ENCODE assay signal across 10 mouse cellular contexts in the genomic region with DNA sequence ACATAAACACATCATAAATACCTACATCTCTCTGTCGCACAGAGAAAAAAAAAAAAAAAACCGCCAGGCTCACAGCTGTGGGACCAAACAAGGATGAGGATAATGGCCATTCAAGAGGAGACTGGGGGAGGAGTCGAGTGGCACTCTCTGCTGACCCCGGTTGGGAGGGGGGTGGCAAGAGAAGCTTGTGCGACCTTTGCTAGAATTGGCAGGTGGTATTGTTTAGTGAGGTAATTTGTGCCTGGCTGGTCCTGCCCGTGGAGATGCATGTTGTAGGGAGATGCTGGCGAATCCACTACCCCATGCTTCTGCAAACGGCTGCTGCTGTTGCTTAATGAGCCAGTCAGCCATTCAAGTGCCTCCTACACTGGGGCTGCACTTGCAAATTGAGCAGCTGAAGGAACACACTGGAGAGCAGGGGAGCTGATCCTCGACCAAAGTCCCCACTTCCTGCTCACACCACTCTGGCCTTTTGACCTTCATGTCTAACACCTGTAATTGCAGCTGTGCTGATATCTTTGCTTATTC.
A peak's percentile ranks its signal among the peaks of the same experiment; 100 is the strongest.
DNase-seq lines count a peak whose midpoint lies in the region; ATAC-seq and TF ChIP-seq lines count a peak whose summit lies in the region.
"Had no signal": no experiment of that assay in that cellular context is flagged by ENCODE, and none has a peak within 500 bp of the region (broad histone marks: within the 10 kb centered on the region; RNA-seq: fewer than 3 reads in every experiment).

No protein-coding gene starts in this region.

- no peak for TF ChIP-seq CTCF in liver, postnatal 0 days (IDR thresholded peaks at IDR 0.05; ENCODE audit: low read depth)
- no peak for TF ChIP-seq CTCF in liver, embryonic 14.5 days (IDR thresholded peaks at IDR 0.05; ENCODE audit: low read depth)

- H3K27ac ChIP-seq in liver, embryonic 11.5 days (ENCODE audit: low read depth, low read length), result peak overlapping the region; percentile 50; the same call in 1 of the 2 replicates
- H3K27ac ChIP-seq in liver, postnatal 0 days (ENCODE audit: low read depth), result no peak overlapping the region
- peak overlapping the region; percentile 54 for H3K27ac ChIP-seq in forebrain, embryonic 13.5 days
- H3K27ac ChIP-seq in liver, embryonic 14.5 days, result peak overlapping the region; percentile 98
- H3K27ac ChIP-seq: left cerebral cortex, adult 2 months had no signal

- 30% methylated on average over 9 of the region's 9 CpGs for WGBS in liver, embryonic 11.5 days
- 39% methylated on average over 9 of the region's 9 CpGs for WGBS in liver, postnatal 0 days (ENCODE audit: insufficient replicate concordance)
- 1% methylated on average over 9 of the region's 9 CpGs for WGBS in forebrain, embryonic 13.5 days
- 58% methylated on average over 9 of the region's 9 CpGs for WGBS in liver, embryonic 14.5 days (ENCODE audit: insufficient replicate concordance)

- H3K27me3 ChIP-seq in liver, embryonic 11.5 days (replicated peaks; ENCODE audit: control insufficient read depth, insufficient read depth, low read length), result no peaks in the 10 kb centered on the region
- H3K27me3 ChIP-seq in liver, postnatal 0 days (ENCODE audit: insufficient read depth, low read length), result no peaks in the 10 kb centered on the region
- H3K27me3 ChIP-seq in forebrain, embryonic 13.5 days, result no peaks in the 10 kb centered on the region
- H3K27me3 ChIP-seq in liver, embryonic 14.5 days (ENCODE audit: control insufficient read depth, insufficient read depth, low read length), result no peaks in the 10 kb centered on the region

- no peaks in the 10 kb centered on the region for H3K9me3 ChIP-seq in liver, embryonic 11.5 days (ENCODE audit: control insufficient read depth, low read length)
- H3K9me3 ChIP-seq in liver, postnatal 0 days (ENCODE audit: low read length), result no peaks in the 10 kb centered on the region
- no peaks in the 10 kb centered on the region for H3K9me3 ChIP-seq in forebrain, embryonic 13.5 days (replicated peaks)
- no peaks in the 10 kb centered on the region for H3K9me3 ChIP-seq in liver, embryonic 14.5 days (ENCODE audit: control insufficient read depth, low read length)

- no peaks in the 10 kb centered on the region for H3K36me3 ChIP-seq in liver, embryonic 11.5 days (ENCODE audit: control insufficient read depth, insufficient read depth, low read length)
- H3K36me3 ChIP-seq in liver, postnatal 0 days (replicated peaks; ENCODE audit: insufficient read depth, low read length), result no peaks in the 10 kb centered on the region
- H3K36me3 ChIP-seq in forebrain, embryonic 13.5 days (ENCODE audit: poor library complexity, severe bottlenecking), result no peaks in the 10 kb centered on the region
- no peaks in the 10 kb centered on the region for H3K36me3 ChIP-seq in liver, embryonic 14.5 days (replicated peaks; ENCODE audit: control insufficient read depth, insufficient read depth, low read depth)

- no peak overlapping the region for H3K4me3 ChIP-seq in liver, embryonic 11.5 days (ENCODE audit: low read depth, low read length)
- H3K4me3 ChIP-seq in liver, postnatal 0 days (ENCODE audit: low read depth, low read length), result no peak overlapping the region
- H3K4me3 ChIP-seq in forebrain, embryonic 13.5 days, result no peak overlapping the region
- H3K4me3 ChIP-seq in liver, embryonic 14.5 days (ENCODE audit: insufficient read depth in 1 of 2, low read depth in 2 of 2, low read length in 2 of 2), result no peak overlapping the region
- H3K4me3 ChIP-seq: left cerebral cortex, adult 2 months had no signal

- H3K4me1 ChIP-seq in liver, embryonic 11.5 days (replicated peaks; ENCODE audit: control insufficient read depth, insufficient read depth, low read length), result peaks cover 57% of the 10 kb centered on the region
- H3K4me1 ChIP-seq in liver, postnatal 0 days (ENCODE audit: insufficient read depth), result peaks cover 37% of the 10 kb centered on the region
- H3K4me1 ChIP-seq in forebrain, embryonic 13.5 days, result peaks cover 14% of the 10 kb centered on the region
- peaks cover 77 to 79% of the 10 kb centered on the region in 2 experiments for H3K4me1 ChIP-seq in liver, embryonic 14.5 days (replicated peaks; ENCODE audit: control insufficient read depth in 2 of 2, insufficient read depth in 2 of 2, low read length in 1 of 2)

- H3K9ac ChIP-seq in liver, embryonic 11.5 days (ENCODE audit: low read depth, low read length), result no peak overlapping the region
- H3K9ac ChIP-seq in liver, postnatal 0 days (replicated peaks), result no peak overlapping the region
- no peak overlapping the region; the same call in 1 of the 2 replicates for H3K9ac ChIP-seq in forebrain, embryonic 13.5 days
- no peak overlapping the region for H3K9ac ChIP-seq in liver, embryonic 14.5 days (replicated peaks)

- DNase-seq in liver, embryonic 11.5 days (ENCODE audit: low spot score), result no peak
- DNase-seq in liver, postnatal 0 days, result no peak
- DNase-seq in liver, embryonic 14.5 days (ENCODE audit: low read depth in 3 of 3, low spot score in 3 of 3), result no peak
- DNase-seq in right cerebral cortex, postnatal 14 days, result peak; percentile 11
- DNase-seq in heart, adult 11 months, result no peak
- no peak for DNase-seq in adrenal gland, adult 2 months
- DNase-seq: thymus, postnatal 4 days had no signal

- ATAC-seq in liver, embryonic 11.5 days (replicated peaks; ENCODE audit: low FRiP score), result no peak
- ATAC-seq in liver, postnatal 0 days, result no peak
- peak; percentile 75; the same call in 1 of the 2 replicates for ATAC-seq in forebrain, embryonic 13.5 days
- no peak for ATAC-seq in liver, embryonic 14.5 days (ENCODE audit: insufficient read depth)
- no peak for ATAC-seq in CD4-positive, CD25-positive, alpha-beta regulatory T cell, adult 4 months

- H3K4me2 ChIP-seq in liver, embryonic 11.5 days, result no peak overlapping the region
- no peak overlapping the region for H3K4me2 ChIP-seq in liver, postnatal 0 days (ENCODE audit: low read depth, low read length)
- H3K4me2 ChIP-seq in forebrain, embryonic 13.5 days, result peak overlapping the region; percentile 42
- H3K4me2 ChIP-seq in liver, embryonic 14.5 days (ENCODE audit: low read depth), result no peak overlapping the region

- TF ChIP-seq EP300 in liver, postnatal 0 days (IDR thresholded peaks at IDR 0.05; ENCODE audit: low read depth), result no peak
- no peak for TF ChIP-seq EP300 in liver, embryonic 14.5 days (IDR thresholded peaks at IDR 0.05; ENCODE audit: low read depth)
